Mouse (Mus musculus): ENCODE measurements around the gene Grap.
"Not testable (repeated sequence)": the region's sequence is repeated elsewhere in the genome, so short reads cannot be mapped to it uniquely, and the experiment has no call there.

Gene Grap

DNA sequence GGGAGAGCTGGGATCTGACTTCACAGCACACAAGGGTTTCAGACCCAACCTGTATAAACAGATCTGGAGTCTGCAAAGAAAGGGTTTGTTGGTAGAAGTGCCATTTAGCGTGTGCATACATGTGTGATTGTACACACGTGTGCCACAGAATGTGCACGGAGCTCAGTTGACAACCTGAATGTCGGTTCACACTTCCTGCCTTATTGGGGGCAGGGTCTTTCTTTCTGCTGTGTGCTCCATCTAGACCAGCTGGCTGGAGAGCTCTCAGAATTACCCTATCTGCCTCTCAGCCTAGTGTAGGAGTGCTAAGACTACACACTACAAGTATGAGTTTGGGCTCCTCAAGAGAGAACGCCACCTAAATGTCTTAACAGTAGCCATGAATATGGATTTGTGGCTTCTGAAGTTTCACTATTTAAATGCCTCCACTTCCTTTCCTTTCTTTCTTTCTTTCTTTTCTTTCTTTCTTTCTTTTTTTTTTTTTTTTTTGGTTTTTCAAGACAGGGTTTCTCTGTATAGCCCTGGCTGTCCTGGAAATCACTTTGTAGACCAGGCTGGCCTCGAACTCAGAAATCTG is 13.4 kb upstream of the Grap start:
- DNase-seq (ENCODE audit: low spot score), result no peak

DNA sequence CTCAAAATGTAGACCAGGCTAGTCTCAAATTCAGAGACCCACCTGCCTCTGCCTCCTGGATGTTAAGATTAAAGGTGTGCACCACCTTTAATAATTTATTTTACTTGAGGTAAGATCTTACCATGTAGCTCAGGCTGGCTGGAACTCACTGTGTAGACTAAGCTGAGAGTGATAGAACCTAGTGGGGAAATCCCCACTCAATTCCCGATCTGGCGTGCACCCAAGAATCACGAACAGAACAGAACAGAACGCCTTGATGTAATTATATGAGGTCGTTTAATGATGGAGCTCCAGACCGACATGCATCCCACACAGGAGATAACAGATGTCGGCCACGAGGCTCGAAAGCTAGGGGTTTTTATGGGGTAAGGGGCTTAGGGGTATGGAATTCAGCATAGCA is 12.5 kb upstream of the Grap start:
- DNase-seq (ENCODE audit: low spot score), result not testable (repeated sequence)

DNA sequence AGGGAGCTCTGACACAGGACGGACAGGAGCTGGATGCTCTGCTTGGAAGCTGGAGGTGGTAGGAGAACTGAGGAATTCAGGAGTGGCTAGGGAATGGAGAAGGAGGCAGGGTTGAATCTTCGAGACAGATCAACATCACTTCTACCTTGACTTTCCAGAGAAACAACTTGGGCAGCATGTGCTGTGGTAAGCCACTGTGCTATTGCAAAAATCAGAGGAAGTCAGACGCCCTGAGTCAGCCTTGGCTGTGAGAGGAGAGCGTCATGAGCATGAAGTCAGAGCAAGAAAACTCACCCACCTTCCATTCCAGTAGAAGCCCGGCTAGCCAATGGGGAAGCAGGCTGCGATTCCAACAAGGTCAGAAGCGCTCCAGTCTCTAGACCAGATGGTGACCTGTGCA is 11.0 kb upstream of the Grap start:
- no peak for DNase-seq (ENCODE audit: low spot score)

DNA sequence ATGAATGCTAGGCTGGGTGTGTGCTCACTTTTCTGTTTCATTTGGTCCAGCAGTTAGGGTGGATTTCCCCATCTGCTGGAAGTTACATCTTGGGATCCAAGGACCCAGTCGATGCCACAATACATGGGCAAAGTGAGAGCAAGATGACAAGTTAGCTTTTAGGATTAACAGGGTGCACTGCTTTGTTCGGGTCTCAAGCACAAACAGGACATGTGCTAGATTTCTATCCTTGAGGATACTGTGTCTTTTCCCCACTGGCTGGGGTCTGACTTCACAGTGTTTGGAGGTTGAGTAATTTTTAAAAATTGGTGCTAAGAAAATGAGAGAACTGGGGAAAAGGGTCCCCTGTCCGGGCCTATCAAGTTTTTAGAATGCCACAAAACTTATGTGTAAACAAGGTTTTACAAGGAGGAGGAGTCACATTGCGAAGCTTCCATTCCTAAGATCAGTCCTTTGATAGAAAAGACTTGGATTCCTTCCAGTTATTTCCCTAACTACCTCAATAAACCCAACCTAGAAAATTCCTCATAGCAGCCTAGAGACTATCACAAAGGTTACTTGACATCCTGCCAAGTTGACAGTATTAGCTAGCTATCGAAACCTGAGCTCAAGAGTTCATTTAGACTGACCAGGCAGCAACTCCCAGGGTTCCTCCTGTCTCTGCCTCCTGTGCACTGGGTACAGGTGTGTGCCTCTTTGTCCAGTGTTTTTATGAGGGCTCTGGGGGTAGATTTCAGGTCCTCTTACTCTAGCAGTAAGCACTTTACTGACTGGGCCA is 9.7 kb upstream of the Grap start:
- DNase-seq (ENCODE audit: low spot score), result no peak

DNA sequence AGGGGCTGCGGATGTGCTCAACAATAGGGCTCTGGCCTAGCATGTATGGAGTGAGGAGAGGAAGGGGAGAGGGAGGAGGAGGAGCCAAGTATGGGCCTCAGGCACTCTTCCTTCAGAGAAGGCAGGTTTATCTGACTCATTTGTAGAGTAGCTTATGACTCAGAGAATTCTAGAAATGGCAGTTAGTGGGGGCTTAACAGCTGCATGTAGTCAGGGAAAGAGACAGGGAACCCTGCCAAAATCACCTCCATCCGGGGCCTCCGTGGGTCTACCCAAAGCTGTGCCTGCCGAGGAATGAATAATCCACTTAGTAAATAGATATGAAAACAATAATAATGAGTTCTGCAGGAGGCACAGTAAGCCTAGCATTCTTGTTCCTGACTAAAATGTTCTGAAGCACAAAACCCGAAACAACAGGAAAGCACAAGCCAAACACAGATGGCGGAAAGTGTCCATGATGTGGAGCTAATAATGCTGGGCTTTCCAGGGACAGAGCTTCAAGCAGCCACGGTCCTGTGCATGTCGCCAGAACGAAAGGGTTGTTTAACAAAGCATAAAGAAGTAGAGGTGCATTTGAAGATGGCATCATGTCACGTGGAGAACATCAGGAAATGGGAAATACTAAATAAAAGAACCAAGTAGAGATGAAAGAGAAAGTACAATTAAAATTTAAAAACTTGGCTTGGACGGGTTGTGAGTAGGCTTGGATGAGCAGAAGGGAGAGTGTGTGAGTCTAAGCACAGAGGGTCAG is 8.3 kb upstream of the Grap start:
- peak; percentile 28 for DNase-seq (ENCODE audit: low spot score)

DNA sequence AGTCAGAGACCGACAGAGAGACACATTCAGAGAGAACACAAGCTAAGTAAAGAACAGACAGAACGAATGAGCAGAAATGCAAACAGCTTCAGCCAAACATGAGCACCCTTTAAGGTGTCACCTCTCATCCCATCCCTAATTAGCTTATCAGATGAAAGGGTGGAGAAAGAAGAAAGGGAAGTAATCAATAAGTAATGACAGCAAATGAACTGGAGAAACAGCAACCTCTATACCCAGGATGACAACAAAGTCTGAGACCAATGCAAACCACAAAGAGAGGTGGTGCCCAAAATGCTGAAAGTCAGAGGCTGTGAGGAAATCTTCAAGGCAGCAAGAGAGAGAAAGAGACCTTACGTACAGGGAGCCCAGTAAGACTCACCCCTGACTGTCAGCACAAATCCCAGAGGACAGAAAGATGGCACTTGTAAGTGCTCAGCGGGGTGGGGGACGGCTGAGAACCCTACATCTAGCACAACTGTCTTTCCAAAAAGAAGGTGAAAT is 7.7 kb upstream of the Grap start:
- DNase-seq (ENCODE audit: low spot score), result no peak

DNA sequence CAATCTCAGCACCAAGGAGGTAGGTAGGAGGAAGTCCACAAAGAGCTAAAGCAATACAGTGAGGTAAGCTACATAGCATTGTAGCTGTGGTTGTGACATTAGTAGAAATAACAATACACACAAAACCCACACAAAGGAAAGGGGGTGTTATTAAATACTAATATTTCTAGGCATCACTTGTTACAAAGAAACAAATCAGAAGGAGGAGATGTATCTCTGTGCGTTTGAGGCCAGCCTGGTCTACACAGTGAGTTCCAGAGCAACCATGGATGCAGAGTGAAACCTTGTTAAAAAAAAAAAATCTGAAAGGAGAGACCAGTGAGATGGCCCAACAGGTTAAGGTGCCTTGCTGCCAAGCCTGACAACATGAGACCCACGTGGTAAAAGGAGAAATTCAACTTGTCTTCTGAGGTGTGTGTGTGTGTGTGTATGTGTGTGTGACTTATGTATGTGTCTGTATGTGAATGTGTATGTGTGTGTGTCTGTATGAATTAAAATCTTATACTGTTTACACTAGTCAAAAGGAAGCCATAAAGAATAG is 6.5 kb upstream of the Grap start:
- no peak for DNase-seq (ENCODE audit: low spot score)

DNA sequence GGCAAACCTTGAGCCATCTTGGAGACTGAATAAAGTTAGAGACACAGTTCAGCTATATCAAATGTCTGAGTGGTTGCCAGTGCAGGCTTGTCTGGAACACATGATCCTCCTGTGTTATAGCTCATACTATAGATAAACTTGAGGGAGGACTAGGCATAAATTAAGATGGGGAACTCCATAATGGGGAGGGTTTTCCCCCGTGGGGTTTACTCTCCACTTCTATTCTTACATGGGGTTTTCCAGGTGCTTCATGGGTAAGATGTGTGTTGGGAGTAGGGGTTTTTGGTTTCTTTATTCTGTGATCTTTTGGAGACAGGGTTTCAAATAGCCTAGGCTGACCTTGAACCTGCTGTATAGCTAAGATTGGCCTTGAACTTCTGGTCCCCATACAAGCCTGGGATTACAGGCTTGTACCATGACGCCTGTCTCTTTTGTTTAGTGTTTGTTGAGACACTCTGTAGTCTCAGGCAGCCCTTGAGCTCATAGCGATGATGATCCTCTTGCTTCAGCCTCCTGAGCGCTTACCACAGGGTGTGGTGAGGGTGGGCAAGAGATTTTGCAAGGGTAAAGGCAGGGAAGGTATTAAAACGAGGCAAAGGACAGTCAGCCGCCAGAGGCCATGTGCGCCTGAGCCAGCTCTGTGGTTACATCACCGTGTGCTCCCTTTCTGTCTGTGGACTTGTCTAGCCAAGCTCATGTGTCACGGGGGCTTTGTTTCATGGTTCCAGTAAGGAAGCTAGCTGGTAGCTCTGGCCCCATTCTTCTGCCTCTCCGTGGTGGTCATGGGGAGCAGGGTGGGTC is 5.8 kb upstream of the Grap start:
- no peak for DNase-seq (ENCODE audit: low spot score)

DNA sequence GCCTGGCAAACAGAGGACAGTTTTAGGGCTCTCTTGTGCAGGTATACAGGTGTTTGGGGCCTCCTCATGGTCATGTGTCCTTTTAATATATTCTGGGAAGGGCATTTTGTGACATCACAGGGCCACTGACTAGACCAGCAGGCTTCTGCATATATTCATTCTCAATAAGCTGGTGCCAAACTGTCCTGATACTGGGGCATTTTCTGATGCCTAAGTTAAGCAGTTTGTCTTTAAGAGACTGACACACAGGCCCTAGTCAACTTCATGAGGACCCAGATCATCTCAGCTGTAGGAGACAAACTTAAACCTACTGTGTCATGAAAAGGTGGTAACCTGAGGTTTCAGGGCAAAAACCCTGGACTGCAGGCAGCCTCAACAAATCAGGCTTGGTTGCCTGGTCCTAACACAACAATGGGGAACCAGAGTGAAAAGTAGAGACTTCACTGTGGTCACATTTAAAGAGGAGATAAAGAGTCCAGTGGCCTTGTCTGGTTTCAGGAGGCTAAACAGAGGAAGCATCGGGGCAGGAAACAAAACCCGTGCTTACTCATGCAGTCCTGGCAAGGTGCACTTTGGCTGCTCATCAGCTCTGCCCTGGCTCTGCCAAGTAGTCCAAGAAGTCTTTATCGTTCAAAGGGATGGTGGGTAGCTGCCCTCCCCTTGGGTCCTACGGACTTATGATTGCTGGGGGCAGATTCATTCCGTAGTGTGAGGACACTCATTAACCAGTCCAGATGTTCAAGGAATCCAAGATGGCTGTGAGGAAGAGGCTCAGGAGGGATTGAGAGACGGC is 4.9 kb upstream of the Grap start:
- DNase-seq (ENCODE audit: low spot score), result no peak

DNA sequence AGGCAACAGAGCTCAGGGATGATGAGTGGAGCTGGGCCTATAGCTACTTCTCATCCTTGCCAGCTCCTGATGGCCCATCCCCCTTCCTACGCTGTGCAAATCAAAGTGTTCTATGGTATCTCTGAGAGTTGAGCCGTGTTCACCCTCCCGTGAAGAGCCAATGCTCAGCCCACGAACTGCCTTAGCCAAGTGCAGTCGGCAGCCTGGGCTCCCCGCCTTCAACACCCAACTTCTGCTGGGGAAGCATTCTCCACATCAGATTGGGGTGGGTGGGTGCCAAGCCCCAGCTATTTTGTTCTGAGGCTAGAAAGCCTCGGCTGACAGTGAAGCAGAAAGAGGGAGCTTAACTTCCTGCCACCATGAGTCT is 4.3 kb upstream of the Grap start:
- DNase-seq (ENCODE audit: low spot score), result no peak

DNA sequence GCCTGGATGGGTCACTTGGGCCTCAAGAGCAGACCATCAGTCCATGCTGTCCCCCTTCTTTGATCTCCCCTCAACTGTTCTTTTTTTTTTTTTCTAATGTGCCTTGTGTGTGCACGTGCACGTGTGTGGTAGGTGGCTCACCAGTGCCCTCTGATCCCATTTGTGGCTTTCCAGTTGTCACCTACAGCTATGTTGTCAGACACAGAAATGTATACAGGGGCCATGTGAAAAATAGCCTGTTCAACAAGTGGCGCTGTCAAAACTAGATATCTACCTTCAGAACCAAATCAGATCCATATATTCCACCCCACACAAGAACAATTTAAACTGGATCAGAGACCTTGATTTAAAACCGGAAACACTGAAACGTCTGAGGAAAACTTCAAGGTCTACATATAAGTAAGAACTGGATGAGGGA is 3.9 kb upstream of the Grap start:
- no peak for DNase-seq (ENCODE audit: low spot score)

DNA sequence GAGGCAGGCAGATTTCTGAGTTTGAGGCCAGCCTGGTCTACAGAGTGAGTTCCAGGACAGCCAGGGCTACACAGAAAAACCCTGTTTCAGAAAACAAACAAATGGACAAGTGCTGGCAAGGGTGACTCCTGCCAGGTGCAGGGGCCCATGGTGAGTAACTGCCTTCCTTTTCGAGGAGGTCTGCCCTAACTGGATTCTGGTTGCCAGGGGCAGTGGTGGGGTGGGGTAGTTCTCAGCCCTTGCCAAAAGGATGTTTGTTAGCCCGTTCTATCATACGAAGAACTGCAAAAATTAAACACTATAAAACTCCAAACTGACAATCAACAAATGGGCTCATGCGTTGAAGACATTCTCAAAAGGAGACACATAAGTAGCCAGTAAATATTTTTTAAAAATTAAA is 3.4 kb upstream of the Grap start:
- DNase-seq (ENCODE audit: low spot score), result no peak

DNA sequence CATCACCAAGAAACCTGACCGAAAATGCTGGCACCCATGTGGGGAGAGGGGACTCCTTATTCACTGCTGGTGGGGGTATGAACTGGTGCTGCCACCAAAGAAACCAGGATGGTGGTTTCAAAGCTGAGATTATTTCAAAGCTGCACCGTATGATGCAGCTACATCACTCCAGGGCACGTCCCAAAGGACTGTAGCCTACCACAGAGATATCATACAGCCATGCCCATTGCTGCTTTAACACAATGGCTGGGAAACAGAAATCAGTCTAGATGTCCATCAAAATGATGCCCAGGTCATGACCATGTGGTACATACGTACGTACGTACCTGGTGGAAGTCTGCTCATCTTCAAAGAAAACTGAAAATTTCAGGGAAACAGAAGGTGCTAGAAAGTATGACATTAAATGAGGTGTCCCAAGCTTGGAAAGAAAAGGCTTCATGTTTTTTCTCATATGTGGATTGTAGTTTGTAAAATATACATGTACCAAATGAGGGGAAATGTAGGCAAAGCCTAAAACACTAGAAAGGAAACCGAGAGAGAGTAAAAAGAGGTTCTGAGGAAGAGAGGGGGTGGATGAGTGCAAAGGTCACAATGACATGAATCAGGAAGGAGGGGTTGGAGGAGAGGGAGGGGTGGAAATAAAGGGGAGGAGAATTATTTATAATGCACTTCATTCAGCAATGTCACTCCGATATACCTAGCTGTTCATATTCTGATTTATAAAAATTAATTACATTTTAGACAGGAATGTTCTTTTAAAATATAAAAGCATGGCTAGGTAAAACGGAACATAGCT is 2.4 kb upstream of the Grap start:
- DNase-seq (ENCODE audit: low spot score), result no peak

DNA sequence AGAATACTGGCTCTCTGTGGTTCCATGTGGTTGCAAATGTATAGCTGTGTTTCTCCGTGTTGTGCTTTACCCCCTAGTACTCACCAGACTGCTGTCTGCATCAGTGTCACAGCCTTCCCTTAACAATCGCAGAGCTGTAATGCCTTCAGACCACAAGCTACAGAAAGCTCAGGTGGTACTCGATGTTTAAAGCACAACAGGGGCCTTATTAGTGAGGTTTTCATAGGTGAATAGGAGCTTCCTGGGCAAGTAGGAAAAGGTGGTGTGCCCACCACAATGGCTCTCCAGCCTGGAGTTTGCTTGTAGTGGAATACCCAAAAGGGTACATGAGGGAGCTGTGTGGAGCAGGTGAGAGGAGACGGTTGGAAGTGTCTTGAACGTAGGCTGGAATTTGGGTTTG is 849 bp upstream of the Grap start:
- DNase-seq (ENCODE audit: low spot score), result no peak

DNA sequence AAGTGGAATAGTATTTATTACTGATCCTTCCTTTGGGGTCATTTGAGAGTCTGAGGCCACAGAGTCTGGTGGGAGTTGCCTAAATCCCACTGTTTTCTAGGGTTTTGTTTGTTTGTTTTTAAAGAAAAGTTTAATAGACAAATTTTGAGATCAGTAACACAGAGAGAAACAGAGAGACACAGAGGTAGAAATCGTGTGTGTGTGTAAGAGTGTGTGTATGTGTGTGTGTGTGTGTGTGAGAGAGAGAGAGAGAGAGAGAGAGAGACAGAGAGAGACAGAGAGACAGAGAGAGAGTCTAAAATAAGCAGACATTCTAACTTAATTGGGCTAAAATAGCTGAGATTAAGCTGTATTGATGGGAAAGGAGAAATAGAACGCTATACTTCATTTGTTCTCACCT is 503 bp downstream of the Grap start:
- no peak for DNase-seq (ENCODE audit: low spot score)

DNA sequence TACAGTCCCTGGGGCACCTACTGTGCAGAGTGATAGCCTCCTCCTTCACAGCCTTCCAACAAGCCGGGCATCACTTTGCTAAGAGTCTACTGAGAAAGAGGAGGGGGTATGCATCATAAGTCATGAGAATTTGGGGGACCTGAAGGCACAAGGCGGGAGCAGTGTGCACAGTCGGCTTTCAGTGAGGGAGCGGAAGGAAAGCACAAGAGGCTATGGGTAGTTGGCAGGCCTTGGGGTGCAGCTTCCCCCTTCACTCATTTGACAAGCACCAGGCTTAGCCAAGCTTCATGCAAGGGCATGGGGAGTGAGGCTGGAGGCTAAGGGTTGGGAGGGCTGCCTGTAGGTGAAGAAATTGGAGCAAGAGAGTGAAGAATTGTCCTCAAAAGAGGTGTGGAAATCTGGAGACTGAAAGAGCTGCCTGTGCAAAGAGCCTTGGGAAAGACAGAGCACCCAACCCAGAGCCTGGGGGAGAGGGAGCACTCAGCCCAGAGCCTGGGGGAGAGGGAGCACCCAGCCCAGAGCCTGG is 1.8 kb downstream of the Grap start:
- no peak for DNase-seq (ENCODE audit: low spot score)

DNA sequence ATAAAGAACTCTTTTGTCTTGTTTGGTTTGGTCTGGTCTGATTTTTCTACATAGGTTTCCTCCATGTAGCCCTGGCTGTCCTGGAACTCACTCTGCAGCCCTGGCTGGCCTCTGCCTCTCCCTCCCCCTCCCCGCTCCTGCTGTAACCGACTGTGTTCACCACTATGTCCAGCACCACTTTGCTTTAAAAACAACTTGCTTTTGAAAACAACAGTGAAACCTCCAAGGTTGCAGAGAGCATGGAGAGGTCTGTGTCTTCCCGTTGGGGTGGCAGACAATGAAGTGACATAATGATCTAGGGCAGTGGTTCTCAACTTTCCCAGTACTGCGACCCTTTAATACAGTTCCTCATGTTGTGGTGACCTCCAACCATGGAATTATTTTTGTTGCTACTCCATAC is 2.6 kb downstream of the Grap start:
- DNase-seq (ENCODE audit: low spot score), result no peak

DNA sequence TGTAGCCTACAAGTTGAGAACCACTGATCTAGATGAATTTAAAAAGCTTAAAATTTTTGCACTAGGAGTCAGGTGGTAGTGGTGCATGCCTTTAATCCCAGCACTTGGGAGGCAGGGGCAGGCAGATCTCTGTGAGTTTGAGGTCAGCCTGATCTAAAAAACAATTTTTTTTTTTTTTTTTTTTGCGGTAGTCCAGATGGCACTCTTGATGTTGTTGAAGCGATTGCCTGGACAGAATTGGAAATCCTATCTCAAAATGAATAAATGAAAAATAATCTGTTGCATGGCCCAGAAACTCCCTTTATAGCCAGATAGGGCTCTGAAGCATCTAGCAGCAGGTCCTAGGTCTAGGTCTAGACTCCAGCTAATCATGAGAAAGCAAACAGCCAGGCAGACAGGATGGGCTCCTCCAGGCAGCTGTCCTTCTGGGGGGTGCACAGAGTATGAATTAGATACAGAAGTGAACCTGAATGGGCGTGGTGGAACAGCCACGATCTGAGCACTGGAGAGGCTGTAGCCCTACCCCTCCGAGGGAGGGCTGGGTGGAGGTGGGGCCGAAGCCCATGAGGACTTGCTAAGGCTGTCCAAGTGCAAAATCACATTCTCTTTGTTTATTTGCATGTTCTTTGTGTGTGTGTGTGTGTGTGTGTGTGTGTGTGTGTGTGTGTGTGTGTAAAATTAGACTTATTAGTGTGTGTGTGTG is 3.2 kb downstream of the Grap start:
- DNase-seq (ENCODE audit: low spot score), result no peak

DNA sequence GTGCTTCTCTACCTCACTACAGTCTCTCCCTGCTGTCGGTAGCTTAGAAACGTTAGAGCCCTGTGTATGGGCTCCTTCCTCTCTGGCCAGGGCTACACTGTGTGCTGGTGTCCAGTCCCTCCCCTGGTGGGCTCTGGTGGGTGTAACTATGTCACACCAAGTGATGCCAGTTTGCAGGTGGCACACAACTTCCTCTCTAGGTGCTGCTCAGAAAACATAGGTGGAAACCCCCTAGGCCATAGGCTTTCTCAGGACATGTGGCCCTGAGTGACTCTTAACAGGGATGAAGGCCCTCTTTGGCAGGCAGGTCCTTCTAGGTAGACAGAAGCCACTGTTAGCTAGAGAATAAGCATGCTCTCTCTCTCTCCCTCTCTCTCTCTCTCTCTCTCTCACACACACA is 4.4 kb downstream of the Grap start:
- no peak for DNase-seq (ENCODE audit: low spot score)
